Mouse (Mus musculus) forebrain, embryonic 10.5 days (tissue): ENCODE measurements around the gene Zfand6. TPM values are rescaled to one million over a fixed set of nuclear protein-coding genes. Genes with fewer than 3 reads are reported as not detected.

ENCODE experiments used
- DNase-seq: peaks from one replicate; pipeline ENCODE4 v3.0.0-alpha.2; 2017; ENCODE audit warnings: low spot score; ENCODE audit errors: extremely low spot score
- H3K27ac ChIP-seq: fragments of 300-500 bp; sonication (generic); 2 replicates; pipeline ENCODE4 v1.5.1; 2016; ENCODE audit warnings: mild to moderate bottlenecking
- H3K27me3 ChIP-seq: fragments of 300-500 bp; sonication (generic); 2 replicates; pipeline ENCODE4 v1.6.1; 2016; ENCODE audit warnings: mild to moderate bottlenecking; ENCODE audit not compliant: poor library complexity, severe bottlenecking
- H3K36me3 ChIP-seq: fragments of 300-500 bp; sonication (generic); replicated peaks from 2 replicates; pipeline ENCODE4 v1.6.1; 2016; ENCODE audit warnings: mild to moderate bottlenecking, moderate library complexity
- H3K4me1 ChIP-seq: fragments of 300-500 bp; sonication (generic); 2 replicates; pipeline ENCODE4 v1.6.1; 2016
- H3K4me3 ChIP-seq: fragments of 300-500 bp; sonication (generic); 2 replicates; pipeline ENCODE4 v1.5.1; 2016; ENCODE audit warnings: mild to moderate bottlenecking, moderate library complexity
- H3K9me3 ChIP-seq: fragments of 300-500 bp; sonication (generic); 2 replicates; pipeline ENCODE4 v1.6.1; 2016; ENCODE audit warnings: mild to moderate bottlenecking, moderate library complexity
- WGBS: fragments of 180-500 bp; shearing (Covaris S2); methylation state at CpG from one replicate; pipeline ENCODE4 v1.1.7; 2016; 5-methylcytosine and 5-hydroxymethylcytosine counted together
- polyA plus RNA-seq: library from polyadenylated mRNA; unstranded; fragments of >200 nt; fragmentation: Nextera tagmentation; extraction: Ambion mirVana; gene quantifications from 2 replicates; pipeline ENCODE4 v1.2.1, GENCODE M21; 2016

Gene Zfand6
- polyA plus RNA-seq, 1 experiment from 2014 or later: 149 TPM

- Histone ChIP-seq H3K27me3 (no peaks in the 10 kb centered on the region), H3K4me1 (peaks cover 46% of the 10 kb centered on the region), H3K27ac (peak overlapping the region; percentile 49; the same call in 1 of the 2 replicates), H3K9me3 (no peaks in the 10 kb centered on the region), H3K36me3 (no peaks in the 10 kb centered on the region), H3K4me3 (no peak overlapping the region)
- no peak for DNase-seq
- WGBS: 82% methylated on average over 1 of the region's 1 CpGs
These were observed 8.2 kb downstream of the Zfand6 start for GRCm38 (mm10) chr7:84681558-84681957.

- Histone ChIP-seq H3K27me3 (no peaks in the 10 kb centered on the region), H3K4me1 (peaks cover 46% of the 10 kb centered on the region), H3K27ac (peak overlapping the region; percentile 49; the same call in 1 of the 2 replicates), H3K4me3 (no peak overlapping the region), H3K36me3 (no peaks in the 10 kb centered on the region), H3K9me3 (no peaks in the 10 kb centered on the region)
- no peak for DNase-seq
These were observed 8.8 kb downstream of the Zfand6 start for GRCm38 (mm10) chr7:84680931-84681330.

- 81% methylated on average over 2 of the region's 2 CpGs for WGBS
- no peaks in the 10 kb centered on the region for H3K9me3 ChIP-seq
- H3K4me3 ChIP-seq: peak overlapping the region; percentile 54
- H3K27ac ChIP-seq: peak overlapping the region; percentile 56
- no peaks in the 10 kb centered on the region for H3K27me3 ChIP-seq
- H3K4me1 ChIP-seq: peaks cover 46% of the 10 kb centered on the region
- no peak for DNase-seq
- H3K36me3 ChIP-seq: no peaks in the 10 kb centered on the region
These were observed 9.7 kb downstream of the Zfand6 start for GRCm38 (mm10) chr7:84680092-84680491.

DNA sequence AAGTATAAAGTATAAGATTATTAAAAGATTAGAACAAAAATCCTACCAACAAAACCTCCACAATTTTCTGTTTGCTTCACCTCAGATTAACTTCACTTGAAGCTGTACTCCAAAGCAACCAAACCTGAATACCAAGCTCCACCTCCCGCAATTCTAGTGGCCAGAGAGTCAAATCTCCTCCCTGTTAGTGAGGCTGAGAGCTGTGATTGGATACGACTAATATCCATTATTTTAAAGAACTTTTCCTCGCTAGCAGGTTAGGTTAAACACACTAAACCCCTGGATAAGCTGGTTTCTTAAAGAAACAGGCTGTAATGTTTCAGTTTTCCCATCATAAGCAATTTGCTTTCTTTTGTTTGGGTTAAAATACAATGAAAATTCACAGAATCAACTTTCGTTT lies 10.5 kb downstream of the Zfand6 start:
- Histone ChIP-seq H3K36me3 (no peaks in the 10 kb centered on the region), H3K27ac (peak overlapping the region; percentile 56), H3K4me3 (peak overlapping the region; percentile 54), H3K4me1 (peaks cover 46% of the 10 kb centered on the region), H3K27me3 (no peaks in the 10 kb centered on the region), H3K9me3 (no peaks in the 10 kb centered on the region)
- DNase-seq: peak; percentile 54
- 4% methylated on average over 4 of the region's 4 CpGs for WGBS

GRCm38 (mm10) chr7:84673103-84673502 lies 16.7 kb downstream of the Zfand6 start:
- WGBS: 69% methylated on average over 1 of the region's 1 CpGs
- H3K27me3 ChIP-seq: no peaks in the 10 kb centered on the region
- no peak overlapping the region for H3K27ac ChIP-seq
- DNase-seq: no peak
- peaks cover 36% of the 10 kb centered on the region for H3K4me1 ChIP-seq
- no peak overlapping the region for H3K4me3 ChIP-seq
- no peaks in the 10 kb centered on the region for H3K36me3 ChIP-seq
- no peaks in the 10 kb centered on the region for H3K9me3 ChIP-seq

GRCm38 (mm10) chr7:84669554-84670152 lies 20.1 kb downstream of the Zfand6 start:
- H3K9me3 ChIP-seq: no peaks in the 10 kb centered on the region
- no peak for DNase-seq
- H3K27ac ChIP-seq: no peak overlapping the region
- H3K36me3 ChIP-seq: no peaks in the 10 kb centered on the region
- H3K4me3 ChIP-seq: no peak overlapping the region
- H3K4me1 ChIP-seq: peaks cover 29% of the 10 kb centered on the region
- H3K27me3 ChIP-seq: no peaks in the 10 kb centered on the region
- 41% methylated on average over 1 of the region's 1 CpGs for WGBS

GRCm38 (mm10) chr7:84667946-84668345 lies 21.8 kb downstream of the Zfand6 start:
- H3K36me3 ChIP-seq: no peaks in the 10 kb centered on the region
- H3K4me3 ChIP-seq: no peak overlapping the region
- H3K4me1 ChIP-seq: peaks cover 25% of the 10 kb centered on the region
- no peak overlapping the region for H3K27ac ChIP-seq
- H3K9me3 ChIP-seq: no peaks in the 10 kb centered on the region
- 90% methylated on average over 5 of the region's 5 CpGs for WGBS
- H3K27me3 ChIP-seq: no peaks in the 10 kb centered on the region
- no peak for DNase-seq

DNA sequence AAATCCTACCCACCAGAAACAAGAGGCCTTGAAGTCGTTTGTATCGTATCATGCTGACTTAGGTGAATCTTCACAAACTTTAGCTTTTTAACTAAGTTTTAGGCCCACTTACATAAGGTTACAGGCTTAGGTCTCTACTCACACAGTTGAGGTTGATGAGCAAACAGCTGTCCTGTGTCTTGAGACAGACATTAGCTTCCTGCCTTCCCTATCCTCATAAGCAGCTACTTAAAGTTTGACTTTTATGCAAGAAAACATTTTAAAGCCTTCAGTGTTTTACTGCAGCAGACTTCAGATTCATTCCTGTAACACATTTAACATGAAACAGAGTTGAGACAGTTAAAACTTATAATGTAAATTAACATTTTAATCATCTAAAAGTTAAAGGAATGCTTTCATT lies 37.0 kb downstream of the Zfand6 start:
- Histone ChIP-seq H3K4me1 (no peaks in the 10 kb centered on the region), H3K9me3 (no peaks in the 10 kb centered on the region), H3K36me3 (peaks cover 2% of the 10 kb centered on the region), H3K27me3 (no peaks in the 10 kb centered on the region), H3K27ac (no peak overlapping the region), H3K4me3 (no peak overlapping the region)
- WGBS: 88% methylated on average over 2 of the region's 2 CpGs
- no peak for DNase-seq

DNA sequence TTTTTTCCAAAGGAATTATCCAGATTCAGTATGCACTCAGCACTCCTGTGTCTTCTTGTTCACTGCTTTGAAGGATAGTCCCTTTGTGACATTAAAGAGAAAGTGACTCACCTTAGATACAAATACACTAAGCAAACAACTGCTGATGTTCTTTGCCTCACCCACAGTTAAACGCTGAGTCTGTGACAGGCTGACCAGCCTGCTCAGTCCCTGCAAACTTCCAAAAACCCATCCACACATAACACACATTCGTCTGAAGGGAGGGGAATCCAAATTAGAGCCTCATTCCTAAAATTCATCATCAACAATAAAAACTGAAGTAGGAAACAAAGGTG lies 37.8 kb downstream of the Zfand6 start:
- WGBS: 75% methylated on average over 2 of the region's 2 CpGs
- Histone ChIP-seq H3K27ac (no peak overlapping the region), H3K4me3 (no peak overlapping the region), H3K27me3 (no peaks in the 10 kb centered on the region), H3K9me3 (no peaks in the 10 kb centered on the region), H3K36me3 (peaks cover 5% of the 10 kb centered on the region), H3K4me1 (peaks cover 3% of the 10 kb centered on the region; the same call in 1 of the 2 replicates)
- no peak for DNase-seq

DNA sequence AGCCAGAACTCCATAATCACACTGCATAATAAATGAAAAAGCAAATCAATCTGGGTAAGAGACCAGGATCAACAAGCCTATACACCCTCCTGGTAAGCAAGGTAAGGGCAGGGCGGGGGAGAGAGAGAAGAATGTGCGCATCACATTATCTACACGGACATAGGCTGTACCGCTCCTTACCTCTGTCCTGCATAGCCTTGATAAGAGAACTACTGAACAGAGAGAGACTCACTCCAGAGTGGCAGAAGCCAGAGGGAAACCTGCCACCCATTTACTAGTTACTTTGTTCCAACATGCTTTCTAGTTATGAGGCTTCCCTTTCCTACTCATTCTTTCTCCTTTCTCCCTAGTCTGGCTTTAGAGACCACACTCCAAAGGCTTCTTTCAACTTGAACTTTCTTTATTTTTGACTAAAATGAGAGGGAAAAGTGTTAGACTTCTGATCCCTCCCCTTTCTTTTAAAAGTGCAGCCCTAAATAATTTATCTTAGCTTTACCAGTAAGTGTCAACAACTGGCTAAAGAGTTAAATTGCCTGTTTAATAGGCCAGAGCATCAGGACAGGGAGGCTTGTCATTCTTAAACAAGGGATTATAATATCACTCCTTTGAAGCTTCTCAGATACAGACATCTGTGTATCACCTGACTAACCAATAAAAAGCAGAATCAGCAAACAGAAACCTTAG lies 38.3 kb downstream of the Zfand6 start:
- WGBS: 96% methylated on average over 4 of the region's 4 CpGs
- H3K4me3 ChIP-seq: no peak overlapping the region
- no peak for DNase-seq
- H3K9me3 ChIP-seq: no peaks in the 10 kb centered on the region
- no peak overlapping the region for H3K27ac ChIP-seq
- H3K4me1 ChIP-seq: peaks cover 4% of the 10 kb centered on the region; the same call in 1 of the 2 replicates
- peaks cover 5% of the 10 kb centered on the region for H3K36me3 ChIP-seq
- no peaks in the 10 kb centered on the region for H3K27me3 ChIP-seq

GRCm38 (mm10) chr7:84649016-84649415 lies 40.7 kb downstream of the Zfand6 start:
- H3K27me3 ChIP-seq: no peaks in the 10 kb centered on the region
- H3K9me3 ChIP-seq: no peaks in the 10 kb centered on the region
- H3K4me3 ChIP-seq: no peak overlapping the region
- 93% methylated on average over 2 of the region's 2 CpGs for WGBS
- H3K36me3 ChIP-seq: peaks cover 5% of the 10 kb centered on the region
- DNase-seq: no peak
- H3K4me1 ChIP-seq: peaks cover 4% of the 10 kb centered on the region; the same call in 1 of the 2 replicates
- no peak overlapping the region for H3K27ac ChIP-seq

- H3K27me3 ChIP-seq: no peaks in the 10 kb centered on the region
- DNase-seq: no peak
- H3K4me1 ChIP-seq: peaks cover 4% of the 10 kb centered on the region; the same call in 1 of the 2 replicates
- H3K36me3 ChIP-seq: peaks cover 5% of the 10 kb centered on the region
- H3K9me3 ChIP-seq: no peaks in the 10 kb centered on the region
- no peak overlapping the region for H3K4me3 ChIP-seq
- 92% methylated on average over 1 of the region's 1 CpGs for WGBS
- H3K27ac ChIP-seq: no peak overlapping the region
These were observed 43.5 kb downstream of the Zfand6 start for GRCm38 (mm10) chr7:84646256-84646655.

DNA sequence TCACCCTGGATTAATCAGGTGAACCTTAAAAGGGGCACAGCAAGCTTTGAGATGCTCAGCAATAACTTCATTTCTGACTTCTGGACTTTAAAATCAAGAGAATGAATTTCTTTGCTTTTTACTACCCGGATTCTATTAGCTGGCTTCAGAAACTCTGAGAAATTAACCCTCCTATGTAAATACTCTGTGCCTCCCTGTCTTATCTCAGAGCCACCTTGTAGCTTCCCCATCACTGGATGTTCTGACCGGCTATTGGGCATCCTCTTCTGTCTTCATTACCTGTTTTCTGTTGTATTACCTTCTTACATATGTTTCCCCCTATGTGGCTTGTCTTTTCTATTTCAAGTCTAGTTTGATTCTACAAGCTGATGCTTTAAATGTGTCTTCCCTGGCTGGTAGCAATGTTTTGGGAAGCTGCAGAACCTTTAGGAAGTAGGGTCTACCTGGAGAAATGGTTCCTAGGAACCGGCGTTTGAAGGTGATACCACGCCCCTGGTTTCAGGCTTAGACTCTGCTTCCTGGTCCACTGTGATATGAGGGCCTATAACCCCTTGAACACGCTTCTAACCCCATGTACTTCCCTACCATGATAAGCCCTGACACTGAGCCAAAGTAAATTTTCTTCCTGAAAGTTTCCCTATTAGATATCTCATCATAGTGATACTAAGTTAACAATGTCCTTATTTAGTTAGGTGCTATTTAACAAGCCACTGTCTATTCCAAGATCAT lies 46.3 kb downstream of the Zfand6 start:
- H3K27me3 ChIP-seq: no peaks in the 10 kb centered on the region
- peaks cover 5% of the 10 kb centered on the region; the same call in 1 of the 2 replicates for H3K36me3 ChIP-seq
- H3K27ac ChIP-seq: no peak overlapping the region
- no peak overlapping the region for H3K4me3 ChIP-seq
- H3K9me3 ChIP-seq: no peaks in the 10 kb centered on the region
- H3K4me1 ChIP-seq: peaks cover 4% of the 10 kb centered on the region; the same call in 1 of the 2 replicates
- 91% methylated on average over 6 of the region's 6 CpGs for WGBS
- no peak for DNase-seq
